Mouse (Mus musculus): ENCODE data around the gene Npr1.

DNA sequence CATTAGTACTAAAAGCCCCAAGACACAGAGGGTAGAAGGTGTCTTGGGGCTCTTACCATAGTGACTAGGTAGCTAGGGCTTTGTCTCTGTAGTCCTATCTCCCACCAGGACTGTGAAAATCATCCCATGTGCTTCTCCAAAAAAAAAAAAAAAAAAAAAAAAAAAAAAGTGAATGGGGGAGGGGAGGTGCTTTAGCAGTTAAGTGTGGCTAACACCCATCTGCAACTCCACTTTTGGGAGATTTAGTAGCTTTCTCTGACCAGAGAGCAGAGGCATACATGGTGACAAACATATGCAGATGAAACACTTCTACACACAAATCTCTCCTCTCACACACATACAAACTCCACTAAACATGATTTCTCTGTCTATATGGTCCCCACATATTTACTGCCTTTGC is 31.9 kb upstream of the Npr1 start:
- TF ChIP-seq CTCF (IDR thresholded peaks at IDR 0.05; ENCODE audit: low read depth, low read length) (no peak), EP300 (IDR thresholded peaks at IDR 0.05; ENCODE audit: insufficient read depth, low read depth, low read length) (no peak), POLR2A (IDR thresholded peaks at IDR 0.05; ENCODE audit: insufficient read depth, low read length) (no peak)

All from ES-Bruce4 (cell line).